Mouse (Mus musculus) heart, adult 18-20 months (tissue): Measurements from ENCODE around the gene Nemp1. TPM values are rescaled to one million over a fixed set of nuclear protein-coding genes. Genes with fewer than 3 reads are reported as not detected.

ENCODE experiments used
- DNase-seq, 2 experiments: peaks; one replicate each; pipeline ENCODE4 v3.0.0; 2021 to 2022; ENCODE audit warnings: mixed read lengths in 1 of 2
- long read RNA-seq, 2 experiments: library from polyadenylated mRNA; stranded (forward); transcript quantifications; one replicate each; pipeline ENCODE4 v2.0.0; 2021
- total RNA-seq, 2 experiments: library from RNA; stranded (reverse); gene quantifications; 2 replicates each; pipeline ENCODE4 v1.2.3; 2021

The Nemp1 gene
- 1 to 10 TPM; 3.6 to 3.8 TPM for total RNA-seq
- long read RNA-seq, experiment 1, partial matches to known transcripts, result 0 of 2 reads
- long read RNA-seq, experiment 1, other reads (novel, unspliced or antisense), result 0 of 2 reads
- long read RNA-seq, experiment 2, partial matches to known transcripts, result 0 of 1 reads
- long read RNA-seq, experiment 2, other reads (novel, unspliced or antisense), result 0 of 1 reads

- peak; percentile 87 to 96 for DNase-seq
Measured at GRCm38 (mm10) chr10:127666501-127667268, at the start of gene Nemp1. Nemp1 (plus strand) TSS chr10:127666901.

GRCm38 (mm10) chr10:127617294-127617693 lies 49.4 kb upstream of the Nemp1 start:
- DNase-seq, result no peak

- DNase-seq, result peak; percentile 56 to 62
Measured at GRCm38 (mm10) chr10:127618173-127618572, 48.5 kb upstream of the Nemp1 start.

DNA sequence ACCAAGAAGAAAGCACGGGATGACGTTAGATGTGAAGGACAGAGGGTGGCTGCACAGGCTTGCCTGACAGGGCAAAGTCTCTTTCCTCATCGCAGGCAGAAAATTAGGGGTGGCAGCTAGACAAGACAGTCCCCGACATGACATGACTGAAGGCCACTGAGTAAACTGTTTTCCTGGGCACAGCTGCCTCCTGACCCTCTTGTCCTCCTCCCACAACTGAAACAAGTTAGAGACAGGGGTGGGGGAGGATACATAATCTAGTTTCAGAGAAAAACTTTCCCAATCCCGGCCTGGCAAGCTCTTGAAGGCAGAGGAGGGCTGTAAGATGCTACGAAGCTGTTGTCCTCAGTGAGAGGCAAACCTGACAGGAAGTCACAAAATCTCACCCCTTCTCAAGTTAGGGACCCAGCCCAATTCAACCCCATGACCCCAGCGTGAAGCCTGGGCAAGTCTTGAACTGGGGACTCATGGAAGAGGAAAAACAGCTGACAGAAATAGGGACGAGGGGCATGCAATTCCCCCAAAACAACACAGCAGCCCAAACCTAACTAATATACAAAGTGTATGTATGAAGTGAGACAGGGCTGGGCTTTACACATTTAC lies 47.5 kb upstream of the Nemp1 start:
- peak; percentile 46 to 60 for DNase-seq

GRCm38 (mm10) chr10:127619941-127620405 lies 46.7 kb upstream of the Nemp1 start:
- peak in 1 of 2 experiments; percentile 42 for DNase-seq

DNA sequence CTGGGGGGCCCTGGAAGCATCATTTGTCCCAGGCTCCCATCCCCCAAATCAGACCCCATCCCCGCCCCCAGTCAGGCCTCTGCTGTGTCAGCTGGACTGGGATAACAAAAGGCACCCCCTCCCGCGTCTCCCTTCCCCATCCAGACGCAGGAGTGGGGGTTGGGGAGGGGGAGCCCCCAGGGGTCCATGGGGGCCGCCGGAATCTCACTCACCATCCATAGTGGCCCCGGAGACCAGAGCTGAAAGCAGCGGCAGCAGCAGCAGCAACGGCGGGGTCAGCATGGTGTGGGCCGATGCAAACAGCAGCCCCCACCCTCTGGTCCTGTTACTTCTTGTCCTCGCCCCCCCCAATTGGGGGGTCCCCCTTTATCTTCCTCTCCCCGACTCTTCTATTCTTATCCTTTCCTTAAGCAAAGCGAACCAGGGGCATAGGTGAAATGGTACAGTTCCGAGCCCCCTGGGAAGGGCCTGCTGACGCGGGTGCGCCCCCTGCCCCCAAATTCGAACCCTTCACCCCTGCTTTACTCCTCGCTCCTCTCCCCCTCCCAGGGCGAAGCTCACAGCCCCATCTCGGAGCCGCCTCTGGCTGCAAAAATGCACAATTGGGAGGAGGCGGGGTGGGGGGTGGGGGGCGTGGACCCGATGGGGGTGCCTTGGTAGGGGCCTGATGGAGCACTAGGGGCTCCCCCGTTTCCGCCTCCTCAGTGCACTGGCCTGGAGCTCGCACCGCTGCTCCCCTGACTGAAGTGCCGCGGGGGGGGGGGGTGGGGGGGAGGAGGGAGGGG lies 46.1 kb upstream of the Nemp1 start, which contains the start of gene Lrp1:
TSS of gene Lrp1 (minus strand) at position 743 of the 785 bp plus-strand sequence.
- peak in 1 of 2 experiments; percentile 62 for DNase-seq

DNA sequence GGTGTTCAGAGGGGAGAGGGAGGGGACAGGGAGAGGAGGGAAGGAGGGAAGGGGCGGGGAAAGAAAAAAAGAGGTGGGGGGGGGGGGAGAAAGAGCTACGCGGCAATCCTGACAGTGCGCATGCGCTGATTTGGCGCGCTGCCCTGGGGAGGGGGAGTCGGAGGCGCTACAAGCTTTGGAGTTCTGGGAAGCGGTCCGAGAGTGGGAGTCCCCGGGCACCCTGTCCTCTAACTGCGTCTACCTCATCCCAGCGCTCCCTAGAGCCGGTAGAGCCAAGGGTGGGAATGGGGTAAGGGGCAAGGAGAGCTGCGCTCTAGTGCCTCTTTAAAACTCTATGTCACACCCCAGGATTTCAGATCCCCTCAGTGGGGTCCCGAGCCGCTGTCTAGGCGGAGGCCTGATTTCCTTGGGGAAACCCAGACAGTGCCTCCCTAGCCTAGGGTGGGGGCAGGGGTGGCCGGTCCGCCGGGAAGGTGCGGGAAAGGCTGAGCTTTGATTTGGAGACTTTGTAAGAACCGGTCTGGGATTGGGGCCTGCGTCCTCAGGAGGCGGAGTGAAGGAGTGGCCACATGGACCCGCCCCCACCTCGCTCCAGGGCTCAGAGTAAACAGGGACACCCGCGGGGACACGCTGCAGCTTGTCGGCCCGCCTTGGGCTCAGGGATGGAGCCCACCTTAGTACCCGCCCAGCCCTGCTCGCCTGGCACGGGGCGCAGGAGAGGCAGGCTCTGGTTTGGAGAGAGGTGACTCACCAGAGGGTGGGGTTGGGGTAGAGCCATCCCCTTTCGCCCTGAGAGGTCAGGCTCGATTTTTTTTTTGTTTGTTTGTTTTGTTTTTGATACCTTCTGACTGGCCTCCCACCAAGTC lies 45.3 kb upstream of the Nemp1 start:
- peak; percentile 95 to 96 for DNase-seq

DNA sequence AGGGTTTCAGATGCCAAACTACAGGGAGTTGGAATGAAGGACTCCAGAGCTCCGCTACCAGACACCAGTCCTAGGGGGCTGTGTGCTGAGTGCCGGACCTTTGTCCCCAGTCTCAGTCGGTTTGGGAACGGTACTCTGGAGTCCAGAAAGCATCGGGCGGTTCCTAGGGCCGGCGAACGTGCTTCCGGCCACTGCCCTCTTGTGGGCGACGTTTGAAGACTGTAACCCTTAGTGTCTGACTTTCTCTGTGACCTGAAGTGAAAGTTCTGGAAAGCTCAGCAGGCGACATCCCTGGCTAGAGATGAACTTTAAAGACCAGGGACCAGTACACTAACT lies 44.7 kb upstream of the Nemp1 start:
- DNase-seq, result peak; percentile 86 to 88

- DNase-seq, result peak in 1 of 2 experiments; percentile 40
Measured at GRCm38 (mm10) chr10:127622661-127623060, 44.0 kb upstream of the Nemp1 start.

- no peak for DNase-seq
Measured at GRCm38 (mm10) chr10:127623439-127624216, 43.1 kb upstream of the Nemp1 start.

DNA sequence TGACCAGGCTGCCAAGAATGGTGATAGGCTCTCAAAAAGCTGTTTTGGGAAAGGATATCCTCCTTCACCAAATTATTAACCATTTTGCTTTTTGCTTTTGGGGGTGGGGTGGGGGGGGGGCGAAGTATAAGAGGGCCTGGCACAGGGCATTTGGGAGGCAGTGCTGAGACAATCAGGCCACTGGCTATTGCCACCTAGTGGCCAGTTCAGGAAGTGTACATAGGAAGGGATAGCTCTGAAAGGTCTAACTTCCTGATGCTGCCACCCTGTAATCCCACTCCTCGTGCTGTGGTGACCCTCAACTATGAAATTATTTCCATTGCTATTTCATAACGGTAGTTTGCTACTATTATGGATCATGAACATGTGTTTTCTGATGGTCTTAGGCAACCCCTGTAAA lies 40.3 kb upstream of the Nemp1 start:
- DNase-seq, result peak; percentile 57 to 76

DNA sequence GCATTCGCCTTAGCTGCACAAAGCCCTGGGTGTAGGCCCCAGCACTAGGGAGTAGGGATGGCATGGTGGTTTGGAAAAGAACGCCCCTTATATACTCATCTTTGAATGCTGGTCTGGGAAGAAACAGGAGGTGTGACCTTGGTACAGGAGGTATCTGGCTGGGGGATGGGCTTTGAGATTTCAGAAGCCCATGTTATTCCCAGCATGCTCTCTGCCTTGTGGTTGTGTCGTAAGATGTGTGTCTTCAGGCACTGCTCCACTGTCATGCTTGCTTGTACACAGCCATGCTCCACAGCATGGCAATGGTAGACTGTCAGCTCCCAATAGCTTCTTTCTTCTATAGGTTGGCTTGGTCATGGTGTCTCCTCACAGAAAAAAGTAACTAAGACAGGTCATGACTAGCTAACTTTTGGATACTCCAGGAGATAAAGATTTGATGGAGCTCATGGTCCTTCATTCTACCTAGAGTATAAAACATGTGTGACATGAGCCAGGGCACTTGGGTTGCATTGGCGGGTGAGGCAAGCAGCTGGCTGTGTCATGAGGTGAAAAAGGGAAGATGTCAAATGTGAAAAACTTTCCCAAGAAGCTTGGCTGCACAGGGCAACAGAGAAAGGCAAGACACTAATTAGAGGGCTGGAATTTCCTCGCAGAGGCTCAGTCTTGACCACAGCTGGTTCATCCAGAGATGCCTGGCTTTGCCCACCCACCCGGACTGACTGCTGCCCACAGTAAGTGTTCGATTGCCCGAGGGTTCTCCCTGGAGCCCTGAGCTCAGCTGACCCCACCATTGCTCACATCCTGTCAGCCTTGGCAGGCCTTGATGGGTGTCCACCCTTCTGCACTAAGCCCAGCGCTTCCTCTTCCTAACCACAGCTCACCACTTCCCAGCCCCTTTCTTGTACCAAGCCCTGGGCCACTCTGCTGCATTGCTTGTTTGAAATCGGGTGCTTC lies 35.2 kb upstream of the Nemp1 start:
- DNase-seq, result peak; percentile 62 to 80

DNA sequence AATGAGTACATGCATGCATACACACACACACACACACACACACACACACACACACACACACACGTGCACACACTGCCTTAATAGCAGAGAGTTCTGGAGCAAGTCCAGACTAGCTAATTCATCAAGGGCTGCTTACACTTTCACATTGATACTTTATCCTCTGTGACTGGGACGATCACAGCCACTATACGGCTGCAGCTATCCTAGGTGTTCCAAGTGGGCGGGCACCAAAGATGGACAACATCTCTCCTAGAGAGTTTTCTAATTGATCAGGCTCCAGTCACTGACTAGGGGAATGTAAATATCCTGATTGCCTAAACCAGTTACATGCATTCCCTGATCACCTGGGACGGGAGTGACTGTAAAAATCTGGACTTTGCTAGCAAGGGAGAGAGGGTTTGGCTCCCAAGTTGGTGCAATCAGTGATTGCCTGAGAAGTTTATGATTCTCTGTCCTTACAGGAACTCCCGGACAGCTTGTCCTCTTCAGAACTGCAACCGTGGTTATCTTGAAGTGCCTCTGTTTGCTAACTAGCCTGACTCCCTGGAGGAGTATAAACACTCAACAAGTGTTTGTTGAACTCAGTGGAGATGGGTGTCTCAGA lies 33.9 kb upstream of the Nemp1 start:
- DNase-seq, result peak in 1 of 2 experiments; percentile 28

- no peak for DNase-seq
Measured at GRCm38 (mm10) chr10:127640421-127640820, 26.3 kb upstream of the Nemp1 start.

- peak; percentile 91 to 96 for DNase-seq
Measured at GRCm38 (mm10) chr10:127641861-127642771, 24.6 kb upstream of the Nemp1 start.

DNA sequence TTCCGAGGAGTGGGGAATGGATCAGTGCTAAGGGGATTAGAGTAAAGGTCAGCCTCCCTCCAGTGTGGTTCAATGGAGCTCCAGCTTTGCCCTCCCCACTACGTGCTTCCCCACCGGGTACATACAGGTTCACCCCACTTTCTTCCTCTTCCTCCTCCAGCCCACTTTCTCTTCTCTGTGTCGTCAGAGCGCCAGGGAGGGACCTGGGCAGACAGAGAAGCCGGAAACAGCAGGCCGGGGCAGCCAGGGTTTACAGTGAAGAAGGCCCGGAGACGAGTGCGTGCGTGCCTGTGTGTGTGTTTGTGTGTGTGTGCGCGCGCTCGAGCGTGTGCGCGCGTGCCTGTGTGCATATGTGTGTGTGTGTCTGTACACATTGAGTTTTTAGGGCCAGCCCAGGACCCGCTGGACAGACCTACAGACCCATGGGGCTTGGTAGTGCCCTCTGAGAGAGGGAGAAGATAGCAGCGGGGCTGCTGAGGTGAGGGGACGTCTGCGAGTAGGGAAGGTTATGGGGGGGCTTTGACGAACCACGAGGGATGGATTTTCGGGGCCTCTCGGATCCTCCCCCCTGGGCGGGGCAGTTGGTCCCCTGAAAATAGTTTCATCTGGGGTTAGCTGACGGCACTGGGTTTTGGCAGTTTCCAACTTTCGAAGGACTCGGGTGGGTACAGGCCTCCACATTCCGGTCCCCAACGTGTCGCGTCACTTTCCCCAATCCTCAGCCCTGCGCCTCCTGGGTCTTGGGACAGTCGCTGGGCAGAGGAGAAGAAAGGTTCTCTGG lies 23.7 kb upstream of the Nemp1 start, which contains the start of gene Stat6:
TSS of gene Stat6 (plus strand) at position 215 of the 781 bp plus-strand sequence.
- DNase-seq, result peak; percentile 90 to 93
